14 mouse cellular contexts compared by ENCODE assay signal in the genomic region with DNA sequence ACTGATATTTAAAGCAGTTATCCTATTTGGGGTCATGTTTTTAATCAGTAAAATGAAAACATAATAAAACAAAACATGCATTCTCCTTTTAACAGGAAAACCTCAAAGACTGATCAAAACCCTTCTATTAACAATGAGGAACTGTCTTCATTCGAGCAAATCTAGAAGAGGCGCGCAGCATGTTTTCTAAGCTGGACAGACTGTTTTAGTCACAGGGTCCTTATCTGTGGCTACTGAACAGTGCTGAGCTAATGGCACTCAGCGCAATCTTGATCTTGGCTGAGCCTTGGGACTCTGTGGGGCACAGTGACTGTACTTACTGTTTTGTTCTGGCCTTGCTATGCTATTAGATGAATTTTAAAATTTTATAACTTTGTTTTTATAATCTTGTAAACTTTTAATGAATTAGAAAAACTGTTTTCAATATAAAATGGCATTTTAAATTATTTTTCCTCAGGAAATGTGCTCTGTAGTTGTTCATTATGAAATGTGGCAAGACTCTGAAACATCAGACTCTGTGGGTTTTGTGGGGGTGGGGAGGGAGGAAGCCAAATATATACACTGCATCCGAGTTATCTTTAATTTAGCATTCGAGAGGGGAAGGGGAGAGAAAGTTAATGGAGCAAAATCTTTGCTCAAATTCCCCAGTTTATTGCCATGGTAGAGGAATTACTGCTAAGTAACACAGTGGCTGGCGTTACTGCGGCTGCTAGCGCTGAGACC. TPM values are rescaled to one million over a fixed set of nuclear protein-coding genes. Genes with fewer than 3 reads are reported as not detected.
DNase-seq lines count a peak whose midpoint lies in the region; ATAC-seq and TF ChIP-seq lines count a peak whose summit lies in the region.
"Had no signal": no experiment of that assay in that cellular context is flagged by ENCODE, and none has a peak within 500 bp of the region (broad histone marks: within the 10 kb centered on the region; RNA-seq: fewer than 3 reads in every experiment).

No protein-coding gene starts in this region.

- H3K27ac ChIP-seq in heart, embryonic 14.5 days (replicated peaks in 1 of 2; ENCODE audit: control insufficient read depth in 1 of 2, insufficient read depth in 1 of 2, low read depth in 2 of 2, low read length in 2 of 2) = peak overlapping the region in 1 of 2 experiments; percentile 20; a peak in 1 of 4 replicates
- H3K27ac ChIP-seq in MEL (ENCODE audit: control insufficient read depth, low read depth, low read length) = peak overlapping the region; percentile 76
- H3K27ac ChIP-seq in liver, embryonic 15.5 days (replicated peaks) = no peak overlapping the region
- H3K27ac ChIP-seq: forebrain, embryonic 10.5 days; kidney, postnatal 0 days had no signal

- H3K4me2 ChIP-seq in heart, embryonic 14.5 days (ENCODE audit: low read length) = peak overlapping the region; percentile 11; the same call in 1 of the 2 replicates
- H3K4me2 ChIP-seq in liver, embryonic 15.5 days = no peak overlapping the region
- H3K4me2 ChIP-seq: midbrain, embryonic 11.5 days had no signal

- ATAC-seq in heart, embryonic 14.5 days (ENCODE audit: insufficient number of reproducible peaks, insufficient read depth, low FRiP score, low read depth) = no peak; the same call in 1 of the 2 replicates
- ATAC-seq in erythroblast, adult 5-6 weeks (replicated peaks; ENCODE audit: low FRiP score, poor library complexity, severe bottlenecking) = 0 out of 2 replicates have a peak, but pooled peaks have one; percentile 36
- peak; percentile 78 for ATAC-seq in liver, embryonic 15.5 days (ENCODE audit: insufficient read depth)
- ATAC-seq: CD4-positive, CD25-positive, alpha-beta regulatory T cell, adult 4 months; Patski had no signal

- no peak for TF ChIP-seq RAD21 in MEL (IDR thresholded peaks at IDR 0.05; ENCODE audit: low read depth, low read length)

- DNase-seq in heart, adult 8-10 months (ENCODE audit: low spot score) = no peak
- DNase-seq in MEL (ENCODE audit: low read depth, low spot score) = peak; percentile 75
- DNase-seq in kidney, adult 11 months = no peak
- DNase-seq in embryo, embryonic 11 days = no peak
- DNase-seq: cerebellum, adult 9-10 months; right cerebral cortex, postnatal 14 days had no signal

- TF ChIP-seq EP300 in MEL (IDR thresholded peaks at IDR 0.05; ENCODE audit: low read depth in 1 of 2, low read length in 2 of 2) = peak; percentile 48 to 64

- no peaks in the 10 kb centered on the region for H3K79me2 ChIP-seq in MEL (ENCODE audit: control insufficient read depth, insufficient read depth, low read length, poor library complexity)

- WGBS in heart, embryonic 14.5 days = 31% methylated on average over 9 of the region's 9 CpGs
- WGBS in liver, embryonic 15.5 days (ENCODE audit: insufficient replicate concordance) = 35% methylated on average over 9 of the region's 9 CpGs

- H3K4me1 ChIP-seq in heart, embryonic 14.5 days (ENCODE audit: control insufficient read depth in 2 of 2, insufficient read depth in 2 of 2, low read length in 2 of 2) = peaks cover 9 to 28% of the 10 kb centered on the region in 2 experiments
- H3K4me1 ChIP-seq in MEL (ENCODE audit: control insufficient read depth in 1 of 2, insufficient read depth in 2 of 2, low read length in 2 of 2) = peaks cover 12 to 14% of the 10 kb centered on the region in 2 experiments
- peaks cover 16% of the 10 kb centered on the region for H3K4me1 ChIP-seq in liver, embryonic 15.5 days (replicated peaks)
- H3K4me1 ChIP-seq: forebrain, embryonic 10.5 days had no signal

- TF ChIP-seq CTCF in MEL (IDR thresholded peaks at IDR 0.05 in 2 of 3, conservative IDR thresholded peaks at IDR 0.05 in 1 of 3; ENCODE audit: control insufficient read depth in 1 of 3, insufficient read depth in 1 of 3, low read depth in 2 of 3, low read length in 3 of 3, poor library complexity in 1 of 3, severe bottlenecking in 1 of 3) = no peak

- no peaks in the 10 kb centered on the region for H3K27me3 ChIP-seq in heart, embryonic 14.5 days (ENCODE audit: control insufficient read depth, insufficient read depth, low read length)
- no peaks in the 10 kb centered on the region for H3K27me3 ChIP-seq in MEL (ENCODE audit: control insufficient read depth in 1 of 2, insufficient read depth in 2 of 2, low read length in 2 of 2)
- no peaks in the 10 kb centered on the region for H3K27me3 ChIP-seq in liver, embryonic 15.5 days
- H3K27me3 ChIP-seq: Patski had no signal

- H3K4me3 ChIP-seq in heart, embryonic 14.5 days (ENCODE audit: control insufficient read depth in 1 of 2, insufficient read depth in 1 of 2, low read depth in 1 of 2, low read length in 2 of 2) = no peak overlapping the region
- no peak overlapping the region; a peak in 1 of 4 replicates for H3K4me3 ChIP-seq in MEL (ENCODE audit: control insufficient read depth in 1 of 2, insufficient read depth in 1 of 2, low read depth in 2 of 2, low read length in 2 of 2)
- no peak overlapping the region for H3K4me3 ChIP-seq in liver, embryonic 15.5 days (replicated peaks)
- H3K4me3 ChIP-seq: forebrain, embryonic 10.5 days had no signal

- H3K9ac ChIP-seq in heart, embryonic 14.5 days (ENCODE audit: low read length) = no peak overlapping the region; the same call in 1 of the 2 replicates
- 0 out of 2 replicates have a peak overlapping the region, but pooled peaks have one; percentile 8 for H3K9ac ChIP-seq in MEL (ENCODE audit: control insufficient read depth, low read depth, low read length, poor library complexity, severe bottlenecking)
- no peak overlapping the region for H3K9ac ChIP-seq in liver, embryonic 15.5 days

- no peak for TF ChIP-seq POLR2A in MEL (IDR thresholded peaks at IDR 0.05; ENCODE audit: control insufficient read depth in 1 of 2, insufficient read depth in 1 of 2, low read depth in 1 of 2, low read length in 2 of 2, poor library complexity in 1 of 2)

- H3K9me3 ChIP-seq in heart, embryonic 14.5 days (ENCODE audit: control insufficient read depth, low read length) = no peaks in the 10 kb centered on the region
- H3K9me3 ChIP-seq in MEL (replicated peaks; ENCODE audit: insufficient read depth, low read length) = no peaks in the 10 kb centered on the region
- H3K9me3 ChIP-seq in liver, embryonic 15.5 days (replicated peaks) = no peaks in the 10 kb centered on the region
- H3K9me3 ChIP-seq: forebrain, embryonic 10.5 days had no signal

- peaks cover 64% of the 10 kb centered on the region for H3K36me3 ChIP-seq in heart, embryonic 14.5 days (ENCODE audit: control insufficient read depth, insufficient read depth, low read length)
- H3K36me3 ChIP-seq in MEL (ENCODE audit: control insufficient read depth in 1 of 2, insufficient read depth in 2 of 2, low read length in 2 of 2) = peaks cover 0 to 15% of the 10 kb centered on the region in 2 experiments; a peak in 3 of 4 replicates
- no peaks in the 10 kb centered on the region for H3K36me3 ChIP-seq in liver, embryonic 15.5 days (replicated peaks)

TF ChIP-seq in MEL, 35 proteins besides CTCF, POLR2A, EP300 and RAD21 (continues in another document):
- no peak for TF ChIP-seq USF2 (IDR thresholded peaks at IDR 0.05; ENCODE audit: borderline replicate concordance in 1 of 2, insufficient read depth in 1 of 2, low read depth in 1 of 2, low read length in 2 of 2)
- TF ChIP-seq ZKSCAN1 (IDR thresholded peaks at IDR 0.05; ENCODE audit: low read depth, low read length) = no peak
- peak; percentile 68 for TF ChIP-seq ETS1 (IDR thresholded peaks at IDR 0.05; ENCODE audit: low read depth, low read length)
- TF ChIP-seq MEF2A (IDR thresholded peaks at IDR 0.05; ENCODE audit: extremely low read depth, insufficient replicate concordance, low read depth, low read length, poor library complexity, severe bottlenecking) = no peak
- TF ChIP-seq SMC3 (IDR thresholded peaks at IDR 0.05; ENCODE audit: low read depth, low read length) = no peak
- TF ChIP-seq ZC3H11A (IDR thresholded peaks at IDR 0.05; ENCODE audit: low read depth, low read length) = no peak
- no peak for TF ChIP-seq HCFC1 (IDR thresholded peaks at IDR 0.05; ENCODE audit: low read depth, low read length)
- TF ChIP-seq CHD2 (IDR thresholded peaks at IDR 0.05; ENCODE audit: low read length) = no peak
- no peak for TF ChIP-seq MAFK (IDR thresholded peaks at IDR 0.05; ENCODE audit: borderline replicate concordance, low read depth, low read length)
- TF ChIP-seq POLR2AphosphoS5 (IDR thresholded peaks at IDR 0.05; ENCODE audit: borderline replicate concordance, low read depth, low read length) = no peak
- no peak for TF ChIP-seq POLR2AphosphoS2 (IDR thresholded peaks at IDR 0.05; ENCODE audit: low read length)
- no peak for TF ChIP-seq ELF1 (IDR thresholded peaks at IDR 0.05; ENCODE audit: low read depth, low read length)
- no peak for TF ChIP-seq TAL1 (IDR thresholded peaks at IDR 0.05; ENCODE audit: low read length)
- TF ChIP-seq ZNF384 (IDR thresholded peaks at IDR 0.05; ENCODE audit: low read depth, low read length) = no peak
- TF ChIP-seq TBP (IDR thresholded peaks at IDR 0.05; ENCODE audit: low read depth, low read length) = no peak
- peak; percentile 59 for TF ChIP-seq MAX (IDR thresholded peaks at IDR 0.05; ENCODE audit: low read length)
- TF ChIP-seq NELFE (IDR thresholded peaks at IDR 0.05; ENCODE audit: low read depth, low read length) = no peak
- TF ChIP-seq MYC (IDR thresholded peaks at IDR 0.05; ENCODE audit: low read depth, low read length) = 0 out of 2 replicates have a peak, but pooled peaks have one; percentile 72
- no peak for TF ChIP-seq UBTF (IDR thresholded peaks at IDR 0.05; ENCODE audit: borderline replicate concordance, insufficient read depth, low read depth, low read length)
- TF ChIP-seq USF1 (IDR thresholded peaks at IDR 0.05; ENCODE audit: low read depth, low read length) = no peak
- no peak for TF ChIP-seq NRF1 (IDR thresholded peaks at IDR 0.05; ENCODE audit: insufficient read depth, low read depth, low read length, poor library complexity, severe bottlenecking)
- no peak for TF ChIP-seq CHD1 (IDR thresholded peaks at IDR 0.05; ENCODE audit: low read depth, low read length)
- no peak for TF ChIP-seq KAT2A (conservative IDR thresholded peaks at IDR 0.05; ENCODE audit: low read depth, low read length)
- TF ChIP-seq TCF12 (IDR thresholded peaks at IDR 0.05; ENCODE audit: low read depth, low read length) = peak; percentile 48
- no peak for TF ChIP-seq ZMIZ1 (IDR thresholded peaks at IDR 0.05; ENCODE audit: low read depth, low read length)

RNA-seq across cellular contexts. Expression of gene Samd13, which starts 49.7 kb away (rescaled TPM):
- polyA plus RNA-seq in heart, embryonic 14.5 days (2014; fragmentation: Nextera tagmentation; extraction: Ambion mirVana) = 1.8 and 3.1 TPM in 2 replicates
- total RNA-seq in heart, adult 8-10 months (2022) = 1 to 10 TPM; 2.4 to 3.9 (median 3.2) TPM
- total RNA-seq in MEL (2012; rRNA removed) = 1.1 and 1.9 TPM in 2 replicates
- polyA plus RNA-seq in MEL (2012; ENCODE audit: insufficient read depth in 1 of 2, insufficient read length in 2 of 2, low read depth in 1 of 2, low replicate concordance in 2 of 2, missing spikeins in 1 of 2) = 1 to 10 TPM in 1 of 2 experiments, not detected in 1; 1.2 TPM
- total RNA-seq in erythroblast, adult 5-6 weeks (2015; ENCODE audit: low replicate concordance) = not detected in 2 replicates
- 0.60 and 0.84 TPM in 2 replicates for total RNA-seq in erythroblast, adult 5-6 weeks (2017; ENCODE audit: low replicate concordance)
- polyA plus RNA-seq in liver, embryonic 15.5 days (2015; fragmentation: Nextera tagmentation; extraction: Ambion mirVana) = 0.33 and 0.45 TPM in 2 replicates
- polyA plus RNA-seq: Patski had no signal
